Mouse (Mus musculus) ovary, adult 18-20 months (tissue): Measurements from ENCODE around the gene Rdh16f1.
"Not testable (repeated sequence)": the region's sequence is repeated elsewhere in the genome, so short reads cannot be mapped to it uniquely, and the experiment has no call there.

Experiments
- DNase-seq: peaks from one replicate; pipeline ENCODE4 v3.0.0; 2022; ENCODE audit warnings: low spot score, mixed read lengths

Rdh16f1 gene

GRCm38 (mm10) chr10:127829121-127829520 lies 69.5 kb downstream of the Rdh16f1 start:
- no peak for DNase-seq

- DNase-seq, result not testable (repeated sequence)
Observed at GRCm38 (mm10) chr10:127834186-127834585, 74.6 kb downstream of the Rdh16f1 start.

- no peak for DNase-seq
Observed at GRCm38 (mm10) chr10:127835292-127835691, 75.7 kb downstream of the Rdh16f1 start.

GRCm38 (mm10) chr10:127837793-127838192 lies 78.2 kb downstream of the Rdh16f1 start:
- not testable (repeated sequence) for DNase-seq

- DNase-seq, result no peak
Observed at GRCm38 (mm10) chr10:127838539-127838938, 79.0 kb downstream of the Rdh16f1 start.

GRCm38 (mm10) chr10:127840776-127841175 lies 81.2 kb downstream of the Rdh16f1 start:
- DNase-seq, result no peak
